Mouse (Mus musculus) spleen, adult 18-20 months (tissue): ENCODE results near the gene Tmf1.

Source experiments
- DNase-seq, 2 experiments: peaks; one replicate each; pipeline ENCODE4 v3.0.0; 2022; ENCODE audit warnings: mixed read lengths in 2 of 2

The Tmf1 gene

GRCm38 (mm10) chr6:97178491-97179366 lies at the start of gene Tmf1:
Gene Tmf1 (minus strand): TSS chr6:97179122.
- peak; percentile 93 to 94 for DNase-seq

- no peak for DNase-seq
Measured at GRCm38 (mm10) chr6:97227067-97227847, 48.3 kb upstream of the Tmf1 start.

GRCm38 (mm10) chr6:97226083-97226491 lies 47.2 kb upstream of the Tmf1 start:
- no peak for DNase-seq

- no peak for DNase-seq
Measured at GRCm38 (mm10) chr6:97224505-97224904, 45.6 kb upstream of the Tmf1 start.

- DNase-seq, result no peak
Measured at GRCm38 (mm10) chr6:97223566-97223965, 44.6 kb upstream of the Tmf1 start.

- DNase-seq, result no peak
Measured at GRCm38 (mm10) chr6:97222931-97223467, 44.1 kb upstream of the Tmf1 start.

- DNase-seq, result no peak
Measured at GRCm38 (mm10) chr6:97222321-97222720, 43.4 kb upstream of the Tmf1 start.

- no peak for DNase-seq
Measured at GRCm38 (mm10) chr6:97221205-97222025, 42.5 kb upstream of the Tmf1 start.

- DNase-seq, result no peak
Measured at GRCm38 (mm10) chr6:97220672-97221071, 41.8 kb upstream of the Tmf1 start.

- DNase-seq, result no peak
Measured at GRCm38 (mm10) chr6:97216154-97216821, 37.4 kb upstream of the Tmf1 start.

GRCm38 (mm10) chr6:97211981-97212380 lies 33.1 kb upstream of the Tmf1 start:
- DNase-seq, result peak in 1 of 2 experiments; percentile 36

GRCm38 (mm10) chr6:97210962-97211601 lies 32.2 kb upstream of the Tmf1 start:
- DNase-seq, result peak in 1 of 2 experiments; percentile 45

GRCm38 (mm10) chr6:97210191-97210961 lies 31.5 kb upstream of the Tmf1 start, which contains the start of gene Arl6ip5:
Gene Arl6ip5 (plus strand): TSS chr6:97210689.
- DNase-seq, result peak; percentile 76 to 77

GRCm38 (mm10) chr6:97209751-97210150 lies 30.8 kb upstream of the Tmf1 start:
- no peak for DNase-seq

GRCm38 (mm10) chr6:97209201-97209600 lies 30.3 kb upstream of the Tmf1 start:
- DNase-seq, result no peak

GRCm38 (mm10) chr6:97208406-97208805 lies 29.5 kb upstream of the Tmf1 start:
- DNase-seq, result no peak

GRCm38 (mm10) chr6:97207085-97207484 lies 28.2 kb upstream of the Tmf1 start:
- no peak for DNase-seq

- peak; percentile 100 for DNase-seq
Measured at GRCm38 (mm10) chr6:97205439-97205885, 26.5 kb upstream of the Tmf1 start, which contains the start of gene Uba3. Gene Uba3 (minus strand): TSS chr6:97205647.

- peak in 1 of 2 experiments; percentile 34 for DNase-seq
Measured at GRCm38 (mm10) chr6:97204952-97205351, 26.0 kb upstream of the Tmf1 start.

GRCm38 (mm10) chr6:97204252-97204869 lies 25.4 kb upstream of the Tmf1 start:
- DNase-seq, result no peak
